Mouse (Mus musculus): Measurements from ENCODE around the gene Zcchc14. TPM values are rescaled to one million over a fixed set of nuclear protein-coding genes. Genes with fewer than 3 reads are reported as not detected.

Zcchc14 gene
- polyA plus RNA-seq, 1 experiment from 2014 or later = 39.2 TPM

DNA sequence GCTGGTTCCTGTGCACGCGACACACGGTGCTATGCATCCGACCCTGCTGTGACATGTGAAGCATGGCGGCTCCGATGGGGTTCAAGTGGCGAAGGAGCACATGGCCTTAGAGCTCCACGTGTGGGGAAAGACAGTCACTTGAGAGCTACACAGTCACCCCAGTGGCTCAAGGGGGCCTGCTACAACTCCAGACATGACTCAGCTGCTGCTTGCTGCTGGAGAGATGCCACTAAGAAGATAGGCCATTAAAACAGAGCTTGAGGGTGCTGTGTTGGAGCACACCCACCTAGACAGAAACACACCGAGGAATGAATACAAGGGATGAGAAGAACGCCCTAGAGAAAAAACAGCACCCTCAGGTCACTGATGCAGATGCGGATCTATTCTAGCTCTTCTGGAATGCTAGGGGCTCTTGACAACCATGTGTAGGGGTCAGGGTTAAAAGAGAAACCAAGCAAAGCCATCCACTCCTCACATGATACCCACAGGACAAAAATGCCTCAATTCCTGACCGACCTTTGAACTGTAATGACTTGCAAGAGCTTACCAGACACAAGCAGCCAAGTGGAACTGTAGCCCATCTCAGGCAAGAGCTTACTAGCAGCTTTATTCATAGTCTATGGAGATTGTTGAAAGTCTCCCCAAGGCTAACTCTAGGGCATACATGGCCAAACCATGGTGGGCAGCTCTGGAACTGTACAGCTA lies 5.0 kb downstream of the Zcchc14 start:
- ATAC-seq (replicated peaks) = no peak
- 87% methylated on average over 12 of the region's 12 CpGs for WGBS
- Histone ChIP-seq H3K27me3 (no peaks in the 10 kb centered on the region), H3K27ac (replicated peaks) (no peak overlapping the region), H3K4me1 (peaks cover 85% of the 10 kb centered on the region), H3K9me3 (no peaks in the 10 kb centered on the region), H3K4me2 (replicated peaks) (peak overlapping the region; percentile 99; the same call in 1 of the 2 replicates), H3K4me3 (peak overlapping the region; percentile 94; the same call in 1 of the 2 replicates), H3K9ac (replicated peaks) (no peak overlapping the region), H3K36me3 (no peaks in the 10 kb centered on the region)

DNA sequence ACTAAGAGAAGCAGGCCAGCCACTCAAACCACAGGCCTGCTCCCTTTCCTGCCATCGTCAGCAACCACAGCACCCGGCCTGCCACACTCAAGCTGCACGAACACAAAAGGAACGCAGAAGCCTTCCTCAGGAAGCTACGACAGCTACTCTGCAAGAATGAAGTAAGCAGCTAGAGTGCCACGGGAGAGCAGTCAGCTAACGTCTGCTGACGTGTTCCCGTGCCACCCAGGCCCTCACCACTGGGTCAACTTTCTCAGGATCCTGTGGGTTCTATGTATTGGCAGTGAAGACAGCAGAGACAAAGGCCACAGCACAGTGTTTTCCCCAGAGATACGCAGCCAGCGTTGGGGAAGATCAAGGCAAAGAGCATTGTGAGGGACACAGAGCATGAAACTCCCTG lies 9.3 kb downstream of the Zcchc14 start:
- Histone ChIP-seq H3K4me3 (no peak overlapping the region), H3K4me1 (peaks cover 66% of the 10 kb centered on the region), H3K4me2 (replicated peaks) (0 out of 2 replicates have a peak overlapping the region, but pooled peaks have one; percentile 4), H3K9me3 (no peaks in the 10 kb centered on the region), H3K27ac (replicated peaks) (peak overlapping the region; percentile 13), H3K27me3 (no peaks in the 10 kb centered on the region), H3K9ac (replicated peaks) (peak overlapping the region; percentile 7; the same call in 1 of the 2 replicates), H3K36me3 (no peaks in the 10 kb centered on the region)
- ATAC-seq (replicated peaks) = no peak
- 51% methylated on average over 11 of the region's 11 CpGs for WGBS

DNA sequence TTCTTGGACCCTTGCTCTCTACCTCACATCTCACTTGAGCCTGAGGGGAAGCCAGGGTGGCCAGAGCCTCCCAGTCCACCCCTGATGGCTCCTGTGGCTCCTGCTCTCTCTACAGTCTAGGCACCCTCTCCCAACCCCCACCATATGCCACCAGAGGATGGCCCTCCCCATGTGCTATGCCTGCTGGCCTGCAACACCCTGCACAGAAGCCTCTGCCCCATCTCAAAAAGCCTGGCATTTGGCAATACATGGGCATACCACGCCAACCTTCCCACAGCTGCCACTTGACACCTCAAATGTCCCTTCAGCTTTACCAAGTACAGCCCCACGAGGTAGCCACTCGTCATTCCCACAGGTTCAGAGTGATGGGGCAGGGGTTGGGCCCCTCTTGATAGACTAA lies 9.9 kb downstream of the Zcchc14 start:
- Histone ChIP-seq H3K27me3 (no peaks in the 10 kb centered on the region), H3K9ac (replicated peaks) (no peak overlapping the region; the same call in 1 of the 2 replicates), H3K4me3 (no peak overlapping the region), H3K36me3 (no peaks in the 10 kb centered on the region), H3K4me2 (replicated peaks) (no peak overlapping the region), H3K9me3 (no peaks in the 10 kb centered on the region), H3K27ac (replicated peaks) (peak overlapping the region; percentile 13), H3K4me1 (peaks cover 60% of the 10 kb centered on the region)
- ATAC-seq (replicated peaks) = no peak
- 58% methylated on average over 3 of the region's 3 CpGs for WGBS

DNA sequence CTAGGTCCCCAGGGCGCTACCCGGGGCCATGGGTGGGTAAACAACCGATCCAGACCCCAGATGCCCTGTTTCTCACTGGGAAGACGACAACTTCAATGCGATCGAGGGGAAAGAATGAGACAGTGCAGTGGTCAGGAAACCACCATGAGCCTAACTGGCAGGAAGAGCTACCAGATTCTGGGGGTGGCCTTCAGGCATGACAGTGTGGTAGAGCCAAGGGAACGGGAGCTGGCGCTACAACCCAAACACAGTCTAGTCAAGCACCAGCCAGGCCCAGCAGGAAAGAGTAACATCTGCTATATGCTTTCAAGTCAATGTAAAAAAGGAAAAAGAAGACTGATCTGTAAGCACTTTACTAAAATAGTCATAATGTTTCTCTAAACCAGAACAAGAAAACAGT lies 16.5 kb downstream of the Zcchc14 start:
- Histone ChIP-seq H3K4me2 (replicated peaks) (no peak overlapping the region), H3K4me3 (no peak overlapping the region), H3K36me3 (no peaks in the 10 kb centered on the region), H3K9ac (replicated peaks) (no peak overlapping the region), H3K4me1 (peaks cover 30% of the 10 kb centered on the region), H3K27me3 (no peaks in the 10 kb centered on the region), H3K9me3 (no peaks in the 10 kb centered on the region), H3K27ac (replicated peaks) (0 out of 2 replicates have a peak overlapping the region, but pooled peaks have one; percentile 7)
- no peak; the same call in 1 of the 2 replicates for ATAC-seq (replicated peaks)
- WGBS = 85% methylated on average over 8 of the region's 8 CpGs

DNA sequence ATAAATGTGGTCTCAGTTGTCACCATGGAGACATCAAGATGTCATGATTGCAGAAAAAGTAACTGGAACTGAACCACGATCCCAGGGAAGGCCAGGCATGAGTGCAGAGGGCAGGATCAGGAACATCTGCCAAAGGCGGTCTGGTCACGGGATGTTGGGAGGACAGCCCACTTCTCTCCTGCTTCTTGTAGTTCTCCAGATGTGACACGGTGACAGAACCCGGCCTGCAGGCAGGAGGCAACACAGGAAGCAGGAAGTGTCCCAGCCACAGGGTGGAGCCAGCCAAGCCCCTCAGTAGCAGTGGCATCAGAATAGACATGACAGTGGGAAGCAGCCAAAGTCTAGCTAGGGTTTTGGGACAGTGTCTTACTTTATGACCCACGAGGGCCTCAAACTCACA lies 17.2 kb downstream of the Zcchc14 start:
- 90% methylated on average over 6 of the region's 6 CpGs for WGBS
- Histone ChIP-seq H3K27ac (replicated peaks) (no peak overlapping the region), H3K9me3 (no peaks in the 10 kb centered on the region), H3K4me1 (peaks cover 28% of the 10 kb centered on the region), H3K27me3 (no peaks in the 10 kb centered on the region), H3K36me3 (no peaks in the 10 kb centered on the region), H3K4me2 (replicated peaks) (no peak overlapping the region), H3K4me3 (no peak overlapping the region), H3K9ac (replicated peaks) (no peak overlapping the region)
- no peak for ATAC-seq (replicated peaks)

DNA sequence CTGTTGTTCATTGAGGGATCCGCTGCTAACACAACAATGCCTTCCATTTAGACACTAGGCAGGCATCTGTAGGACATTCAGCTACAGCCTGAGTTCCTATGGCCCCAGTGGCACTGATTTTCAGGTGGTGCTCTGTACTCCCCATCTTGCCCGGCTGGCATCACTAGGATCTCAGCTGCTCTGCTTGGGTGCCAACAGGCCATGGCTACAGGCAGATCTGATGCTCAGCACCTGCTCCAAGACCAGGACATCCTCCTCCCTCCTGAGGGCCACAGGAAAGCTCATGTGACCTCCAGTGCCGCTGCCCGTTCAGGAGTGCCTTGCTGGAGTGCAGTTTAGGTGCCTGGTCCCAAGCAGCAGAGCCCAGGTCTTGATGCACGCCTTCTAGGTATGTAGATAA lies 20.3 kb downstream of the Zcchc14 start:
- Histone ChIP-seq H3K36me3 (peaks cover 13% of the 10 kb centered on the region), H3K27me3 (no peaks in the 10 kb centered on the region), H3K4me3 (no peak overlapping the region), H3K9me3 (no peaks in the 10 kb centered on the region), H3K4me1 (peaks cover 28% of the 10 kb centered on the region), H3K27ac (replicated peaks) (no peak overlapping the region), H3K4me2 (replicated peaks) (no peak overlapping the region), H3K9ac (replicated peaks) (no peak overlapping the region)
- no peak for ATAC-seq (replicated peaks)
- WGBS = 80% methylated on average over 5 of the region's 5 CpGs

DNA sequence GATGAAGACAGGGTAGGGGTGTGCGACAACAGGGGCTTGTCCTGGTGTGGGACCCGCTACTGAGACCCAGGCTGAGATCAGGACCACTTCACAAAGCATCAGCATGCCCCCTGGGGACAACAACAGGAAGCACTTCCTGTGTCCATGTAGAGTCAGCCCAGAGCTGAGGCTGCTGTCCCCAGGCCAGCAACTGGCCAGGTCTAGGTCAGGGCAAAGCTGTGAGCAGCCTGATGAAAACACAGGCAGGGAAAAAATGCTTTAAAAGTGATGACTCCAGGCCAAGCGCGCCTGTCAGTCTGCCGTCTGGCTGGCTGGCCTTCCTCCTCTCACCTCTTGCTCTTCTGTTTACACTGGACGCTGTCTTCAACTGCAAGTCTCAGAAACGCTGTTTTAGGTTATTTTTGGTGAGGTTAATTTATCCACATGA lies 21.0 kb downstream of the Zcchc14 start:
- Histone ChIP-seq H3K27ac (replicated peaks) (no peak overlapping the region), H3K36me3 (peaks cover 20% of the 10 kb centered on the region), H3K9ac (replicated peaks) (no peak overlapping the region), H3K9me3 (no peaks in the 10 kb centered on the region), H3K4me3 (no peak overlapping the region), H3K4me2 (replicated peaks) (no peak overlapping the region), H3K27me3 (no peaks in the 10 kb centered on the region), H3K4me1 (peaks cover 22% of the 10 kb centered on the region)
- no peak for ATAC-seq (replicated peaks)
- 76% methylated on average over 7 of the region's 7 CpGs for WGBS

DNA sequence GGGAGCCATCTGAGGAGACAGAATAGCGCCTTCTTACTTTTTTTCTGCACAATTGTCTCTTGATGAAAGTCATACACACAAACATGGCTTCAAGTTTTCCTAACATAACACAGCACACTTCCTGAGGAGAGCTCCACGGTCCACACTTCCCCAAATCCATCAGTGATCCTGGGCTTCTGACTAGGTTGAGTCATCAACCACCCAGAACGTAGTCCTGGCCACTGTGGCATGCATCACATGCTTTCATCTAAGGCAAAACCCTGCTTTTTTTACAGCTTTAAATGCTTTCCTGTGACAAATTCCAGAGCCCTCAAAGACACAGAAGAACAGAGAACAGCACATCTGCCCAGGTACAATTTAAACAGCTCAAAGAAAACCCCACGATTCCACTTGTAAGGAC lies 24.0 kb downstream of the Zcchc14 start:
- no peak for ATAC-seq (replicated peaks)
- peaks cover 19% of the 10 kb centered on the region for H3K4me1 ChIP-seq
- H3K27ac ChIP-seq (replicated peaks) = no peak overlapping the region
- no peak overlapping the region for H3K4me3 ChIP-seq
- WGBS = 96% methylated on average over 4 of the region's 4 CpGs
- H3K9ac ChIP-seq (replicated peaks) = no peak overlapping the region
- H3K36me3 ChIP-seq = peaks cover 21% of the 10 kb centered on the region
- H3K9me3 ChIP-seq = no peaks in the 10 kb centered on the region
- no peak overlapping the region for H3K4me2 ChIP-seq (replicated peaks)
- no peaks in the 10 kb centered on the region for H3K27me3 ChIP-seq

DNA sequence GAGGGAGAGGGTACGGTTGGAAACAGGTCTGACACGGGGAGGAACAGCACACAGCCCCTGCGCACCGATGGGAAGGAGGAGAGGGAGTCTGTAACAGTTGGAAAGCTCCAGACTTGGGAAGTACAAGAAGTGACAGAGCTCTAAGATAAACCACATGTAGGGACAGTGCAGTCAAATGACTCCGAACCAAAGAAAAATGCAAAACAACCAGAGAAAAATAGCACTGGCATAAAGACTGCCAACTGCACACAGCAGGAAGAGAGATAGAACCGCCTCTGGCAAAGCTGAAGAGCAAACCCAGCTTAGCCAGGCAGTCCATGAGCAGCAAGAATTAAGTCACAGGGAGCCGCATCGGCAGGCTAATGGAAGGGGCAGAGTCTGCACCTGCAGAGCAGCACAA lies 29.7 kb downstream of the Zcchc14 start:
- Histone ChIP-seq H3K4me2 (replicated peaks) (no peak overlapping the region), H3K4me3 (no peak overlapping the region), H3K27me3 (no peaks in the 10 kb centered on the region), H3K9ac (replicated peaks) (no peak overlapping the region), H3K4me1 (peaks cover 53% of the 10 kb centered on the region), H3K27ac (replicated peaks) (peak overlapping the region; percentile 5; the same call in 1 of the 2 replicates), H3K9me3 (no peaks in the 10 kb centered on the region), H3K36me3 (peaks cover 19% of the 10 kb centered on the region)
- no peak for ATAC-seq (replicated peaks)
- 80% methylated on average over 8 of the region's 8 CpGs for WGBS

DNA sequence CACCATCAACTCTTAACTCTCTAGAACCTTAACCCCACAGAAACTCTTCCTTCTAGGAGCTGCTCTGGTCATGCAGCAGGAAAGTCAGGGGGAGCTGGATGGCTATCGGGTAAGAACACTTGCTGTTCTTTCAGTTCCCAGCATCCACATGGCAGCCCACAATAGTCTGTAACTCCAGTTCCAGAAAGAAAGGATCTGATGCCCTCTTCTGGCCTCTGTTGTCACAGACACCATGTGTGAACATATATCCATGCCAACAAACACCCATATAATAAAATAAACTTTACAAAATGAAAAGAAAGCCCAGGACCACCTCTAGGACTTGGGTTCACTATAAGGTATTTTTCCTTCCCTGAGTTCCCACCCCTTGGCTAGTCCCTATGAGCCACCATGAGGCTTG lies 30.8 kb downstream of the Zcchc14 start:
- Histone ChIP-seq H3K36me3 (peaks cover 18% of the 10 kb centered on the region), H3K4me2 (replicated peaks) (no peak overlapping the region), H3K9me3 (no peaks in the 10 kb centered on the region), H3K4me1 (peaks cover 53% of the 10 kb centered on the region), H3K27ac (replicated peaks) (peak overlapping the region; percentile 1; the same call in 1 of the 2 replicates), H3K4me3 (no peak overlapping the region), H3K27me3 (no peaks in the 10 kb centered on the region), H3K9ac (replicated peaks) (no peak overlapping the region)
- 70% methylated on average over 1 of the region's 1 CpGs for WGBS
- no peak for ATAC-seq (replicated peaks)

DNA sequence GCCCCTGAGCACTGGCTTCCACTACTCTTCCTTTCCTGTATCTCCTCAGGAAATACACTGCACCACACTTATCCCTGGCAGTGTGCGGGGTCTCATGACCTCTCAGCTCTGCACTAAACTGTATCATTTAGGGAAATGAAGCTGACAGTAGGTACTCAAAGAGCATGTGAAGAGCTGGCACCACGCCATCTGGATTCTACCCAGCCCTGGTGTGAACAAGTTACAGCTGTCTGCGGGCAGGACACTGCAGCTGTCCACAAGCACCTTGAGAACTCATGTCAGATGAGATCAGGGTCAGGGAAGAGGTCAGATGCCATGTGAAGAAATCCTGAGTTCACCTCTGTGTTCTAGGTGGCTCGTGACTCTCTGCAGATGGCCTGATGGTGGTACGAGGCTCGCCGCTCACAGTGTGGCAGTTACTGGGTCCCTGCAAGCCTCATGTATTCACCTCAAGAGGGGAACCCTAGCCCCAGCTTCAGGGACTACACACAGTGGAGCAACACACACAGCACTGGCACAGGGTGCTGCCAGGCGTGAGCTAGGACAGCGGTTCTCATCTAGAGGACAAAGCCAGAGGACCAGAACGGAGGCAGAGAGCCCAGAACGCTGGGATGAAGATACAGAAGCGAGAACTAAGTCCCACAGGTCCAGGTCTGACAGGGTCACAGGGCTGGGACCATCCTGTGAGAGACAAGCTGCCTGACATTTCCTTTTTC lies 31.7 kb downstream of the Zcchc14 start:
- Histone ChIP-seq H3K9ac (replicated peaks) (no peak overlapping the region), H3K4me1 (peaks cover 53% of the 10 kb centered on the region), H3K27me3 (no peaks in the 10 kb centered on the region), H3K4me3 (no peak overlapping the region), H3K9me3 (no peaks in the 10 kb centered on the region), H3K36me3 (peaks cover 14% of the 10 kb centered on the region; the same call in 1 of the 2 replicates), H3K27ac (replicated peaks) (0 out of 2 replicates have a peak overlapping the region, but pooled peaks have one; percentile 16), H3K4me2 (replicated peaks) (no peak overlapping the region)
- no peak for ATAC-seq (replicated peaks)
- WGBS = 76% methylated on average over 12 of the region's 12 CpGs

DNA sequence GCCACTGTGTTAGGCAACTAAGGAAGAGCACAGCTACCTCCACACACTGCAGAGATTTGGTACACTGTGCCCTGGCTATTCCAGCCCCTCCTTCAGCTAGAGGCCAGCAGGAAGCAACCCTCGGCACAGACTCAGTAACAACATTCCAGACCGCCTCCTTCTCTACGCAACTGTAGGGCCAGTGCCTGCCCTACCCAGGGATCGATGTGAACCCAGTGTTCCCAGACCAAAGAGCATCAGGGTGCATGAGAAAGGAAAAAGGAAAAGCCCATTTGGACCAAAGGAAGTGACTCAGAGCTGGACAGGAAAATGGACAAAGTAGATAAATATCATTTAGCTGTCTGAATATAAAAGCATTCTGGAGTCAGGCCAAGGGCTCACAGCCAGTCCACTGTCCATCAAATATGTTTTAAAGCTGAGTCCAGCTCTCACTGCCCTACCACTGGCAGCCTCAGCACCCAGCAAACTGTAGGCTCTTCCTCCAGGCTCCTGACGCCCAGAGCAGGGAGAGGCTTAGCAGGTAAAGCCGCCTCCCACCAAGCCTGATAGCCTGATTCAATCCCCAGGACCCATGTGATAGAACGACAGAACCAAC lies 33.2 kb downstream of the Zcchc14 start:
- Histone ChIP-seq H3K4me3 (no peak overlapping the region), H3K36me3 (peaks cover 14% of the 10 kb centered on the region; the same call in 1 of the 2 replicates), H3K9me3 (no peaks in the 10 kb centered on the region), H3K27ac (replicated peaks) (0 out of 2 replicates have a peak overlapping the region, but pooled peaks have one; percentile 14), H3K9ac (replicated peaks) (no peak overlapping the region), H3K4me2 (replicated peaks) (no peak overlapping the region), H3K27me3 (no peaks in the 10 kb centered on the region), H3K4me1 (peaks cover 45% of the 10 kb centered on the region)
- WGBS = 72% methylated on average over 7 of the region's 7 CpGs
- ATAC-seq (replicated peaks) = no peak

Measured in forebrain, embryonic 15.5 days (tissue).